Mouse (Mus musculus) c-Kit-positive CD71-positive TER-119-positive erythroid progenitor cells, embryonic 14.5 days (primary cell): Measurements from ENCODE around the gene Nrbp1.
"Not testable (repeated sequence)": the region's sequence is repeated elsewhere in the genome, so short reads cannot be mapped to it uniquely, and the experiment has no call there.

Source experiments
- DNase-seq: peaks from one replicate; pipeline ENCODE4 v3.0.0-alpha.2; 2013; ENCODE audit warnings: low spot score

The Nrbp1 gene

GRCm38 (mm10) chr5:31204421-31204820 is 36.2 kb upstream of the Nrbp1 start:
- DNase-seq: no peak

- not testable (repeated sequence) for DNase-seq
These were observed 24.1 kb upstream of the Nrbp1 start for GRCm38 (mm10) chr5:31216554-31216953.

- peak; percentile 76 for DNase-seq
These were observed 22.4 kb upstream of the Nrbp1 start for GRCm38 (mm10) chr5:31218294-31218693.

GRCm38 (mm10) chr5:31219070-31219469 is 21.6 kb upstream of the Nrbp1 start:
- peak; percentile 75 for DNase-seq

- DNase-seq: no peak
These were observed 21.2 kb upstream of the Nrbp1 start for GRCm38 (mm10) chr5:31219474-31219873.

GRCm38 (mm10) chr5:31219911-31220447 is 20.7 kb upstream of the Nrbp1 start:
- peak; percentile 50 for DNase-seq

- DNase-seq: peak; percentile 95
These were observed 20.0 kb upstream of the Nrbp1 start, which contains the start of gene Ppm1g for GRCm38 (mm10) chr5:31220448-31221303. Ppm1g (minus strand) TSS chr5:31220687.

- DNase-seq: peak; percentile 75
These were observed 19.2 kb upstream of the Nrbp1 start for GRCm38 (mm10) chr5:31221304-31221945.

GRCm38 (mm10) chr5:31222696-31223095 is 18.0 kb upstream of the Nrbp1 start:
- no peak for DNase-seq

GRCm38 (mm10) chr5:31226641-31227040 is 14.0 kb upstream of the Nrbp1 start:
- no peak for DNase-seq

- no peak for DNase-seq
These were observed 914 bp downstream of the Nrbp1 start for GRCm38 (mm10) chr5:31241522-31242034.

GRCm38 (mm10) chr5:31242191-31242590 is 1.5 kb downstream of the Nrbp1 start:
- no peak for DNase-seq

GRCm38 (mm10) chr5:31250716-31251115 is 10.1 kb downstream of the Nrbp1 start:
- DNase-seq: no peak

- no peak for DNase-seq
These were observed 11.0 kb downstream of the Nrbp1 start, which contains the start of gene Krtcap3 for GRCm38 (mm10) chr5:31251541-31252101. Krtcap3 (plus strand) TSS chr5:31251691.

- no peak for DNase-seq
These were observed 11.5 kb downstream of the Nrbp1 start for GRCm38 (mm10) chr5:31252151-31252550.

GRCm38 (mm10) chr5:31252795-31253545 is 12.3 kb downstream of the Nrbp1 start:
- no peak for DNase-seq

GRCm38 (mm10) chr5:31253806-31254205 is 13.1 kb downstream of the Nrbp1 start:
- DNase-seq: no peak

- no peak for DNase-seq
These were observed 13.8 kb downstream of the Nrbp1 start for GRCm38 (mm10) chr5:31254452-31254851.

GRCm38 (mm10) chr5:31254901-31255300 is 14.2 kb downstream of the Nrbp1 start:
- no peak for DNase-seq

GRCm38 (mm10) chr5:31255381-31255780 is 14.7 kb downstream of the Nrbp1 start:
- no peak for DNase-seq

GRCm38 (mm10) chr5:31255971-31256370 is 15.3 kb downstream of the Nrbp1 start:
- no peak for DNase-seq

- no peak for DNase-seq
These were observed 17.0 kb downstream of the Nrbp1 start for GRCm38 (mm10) chr5:31257616-31258015.
